Mouse (Mus musculus) kidney, adult 9 months (tissue): ENCODE measurements around the gene Jaml.

Experiments used
- DNase-seq: peaks from one replicate; pipeline ENCODE4 v3.0.0; 2022

The Jaml gene

DNA sequence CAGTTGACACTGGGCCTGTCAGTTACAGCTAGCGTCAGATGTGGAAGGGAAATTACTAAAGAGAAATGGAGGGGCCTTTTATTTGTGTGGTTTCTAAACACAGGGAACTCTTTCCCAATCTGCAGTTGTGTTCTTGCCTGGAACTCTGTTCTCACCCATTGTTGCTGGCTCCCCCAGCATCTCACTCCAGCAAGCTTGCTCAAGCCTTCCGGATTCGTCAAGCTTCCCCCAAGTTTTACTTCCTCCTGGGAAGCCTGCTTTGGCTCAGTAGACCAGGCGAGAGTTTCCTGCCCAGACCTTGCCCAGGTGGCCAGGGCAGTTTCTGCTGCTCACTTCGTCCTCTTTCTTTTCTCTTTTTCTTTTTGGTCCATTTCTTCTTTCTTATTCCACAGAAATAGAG, 5.6 kb downstream of the Jaml start:
- DNase-seq = no peak

DNA sequence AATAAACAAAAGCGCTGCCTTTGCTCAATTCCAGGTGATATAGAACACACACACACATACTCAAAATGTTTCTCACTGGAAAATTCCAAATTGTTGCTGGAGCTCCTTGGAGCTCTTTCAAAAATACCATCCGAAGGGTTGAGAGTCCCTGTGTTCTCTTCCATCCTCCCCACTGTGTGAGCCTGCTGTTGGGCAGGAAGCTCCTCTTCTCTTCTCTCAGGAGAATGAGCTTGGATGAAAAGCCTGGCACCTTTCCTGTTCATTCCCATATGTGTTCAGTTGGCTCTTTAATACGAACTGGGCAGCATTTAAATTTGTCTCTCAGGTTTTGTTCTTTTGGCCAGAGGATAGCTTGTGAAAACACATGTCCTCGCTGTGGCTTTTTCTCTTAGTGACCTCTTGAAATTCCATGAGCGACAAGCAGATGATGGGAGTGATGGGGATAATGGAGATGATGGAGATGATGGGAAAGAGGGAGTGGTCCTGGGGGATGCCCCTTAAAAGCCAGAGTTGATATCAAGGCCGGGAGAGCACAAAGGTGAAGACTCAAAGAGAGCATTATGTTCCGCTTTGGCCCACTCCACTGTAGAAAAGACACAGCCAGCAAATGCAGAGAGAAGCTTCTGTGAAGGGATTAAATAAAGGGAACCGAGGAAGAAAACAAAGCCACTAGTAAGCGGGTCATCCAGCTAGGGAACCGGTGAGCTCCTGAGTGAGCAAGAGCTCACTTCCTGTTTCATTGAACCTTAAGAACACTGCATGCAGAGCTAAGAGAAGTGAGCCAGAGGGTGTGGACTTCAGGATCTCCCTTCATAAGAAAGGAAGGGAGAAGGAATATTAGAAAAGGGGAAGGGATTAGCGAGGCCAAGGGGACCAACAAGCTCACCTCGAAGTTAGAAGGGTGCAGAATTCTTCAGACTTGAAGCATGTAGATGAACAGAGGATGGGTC, 7.0 kb downstream of the Jaml start:
- DNase-seq = no peak

DNA sequence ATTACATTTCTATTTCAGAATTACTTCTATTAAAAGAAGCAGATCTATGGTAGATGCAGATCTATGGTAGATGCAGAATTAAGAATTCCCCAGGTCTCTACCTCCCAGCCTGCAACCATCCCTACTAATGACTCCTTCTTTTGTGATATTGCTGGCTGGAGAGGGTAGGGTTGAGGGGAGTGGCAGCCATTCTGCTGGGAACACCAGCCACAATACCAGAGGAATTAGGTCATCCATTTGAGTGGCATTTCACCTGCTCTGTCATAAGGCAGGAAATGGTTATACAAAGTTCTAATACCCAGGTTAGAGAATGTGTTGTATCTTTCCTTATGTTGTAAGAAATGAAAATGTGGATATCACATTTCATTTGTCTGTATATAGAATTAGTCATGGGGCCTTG, 9.1 kb downstream of the Jaml start:
- DNase-seq = no peak

DNA sequence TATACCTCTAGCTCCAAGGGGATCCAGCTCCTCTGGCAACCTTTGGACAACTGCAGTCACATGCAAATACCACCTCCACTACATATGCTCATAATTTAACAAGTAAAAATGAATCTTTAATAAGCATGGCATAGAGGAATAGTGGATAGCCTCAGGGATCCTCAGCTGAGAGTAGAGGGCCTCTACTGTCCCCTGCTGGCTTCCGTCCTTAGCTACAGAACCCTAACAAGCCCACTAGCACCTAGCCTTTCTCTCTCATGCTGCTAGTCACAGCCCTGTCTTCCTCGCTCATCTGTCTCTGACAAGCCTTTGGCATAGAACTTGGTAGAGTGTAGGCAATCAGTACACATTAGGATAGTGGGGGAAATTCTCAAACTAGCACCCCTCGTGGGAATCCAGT, 11.8 kb downstream of the Jaml start:
- DNase-seq = no peak

DNA sequence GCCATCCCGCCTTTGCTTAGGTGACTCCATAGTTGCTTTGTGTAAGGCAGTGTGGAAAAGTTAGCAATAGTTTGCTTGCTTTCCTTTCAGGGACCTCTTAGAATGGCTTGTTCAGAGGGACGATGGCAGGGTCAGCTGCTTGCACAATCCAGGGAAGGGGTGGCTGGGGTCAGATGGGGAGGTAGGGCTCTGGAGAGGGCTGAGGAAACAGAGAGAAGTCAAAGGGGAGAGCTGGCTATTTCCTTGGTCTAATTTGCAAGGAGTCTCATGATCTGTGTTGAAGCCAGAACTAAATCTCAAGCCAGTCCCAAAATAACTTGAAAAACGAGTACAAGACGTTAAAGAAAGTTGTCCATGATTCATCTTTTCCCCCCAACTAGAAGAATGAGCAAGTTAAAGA, 13.7 kb downstream of the Jaml start:
- DNase-seq = peak; percentile 33

DNA sequence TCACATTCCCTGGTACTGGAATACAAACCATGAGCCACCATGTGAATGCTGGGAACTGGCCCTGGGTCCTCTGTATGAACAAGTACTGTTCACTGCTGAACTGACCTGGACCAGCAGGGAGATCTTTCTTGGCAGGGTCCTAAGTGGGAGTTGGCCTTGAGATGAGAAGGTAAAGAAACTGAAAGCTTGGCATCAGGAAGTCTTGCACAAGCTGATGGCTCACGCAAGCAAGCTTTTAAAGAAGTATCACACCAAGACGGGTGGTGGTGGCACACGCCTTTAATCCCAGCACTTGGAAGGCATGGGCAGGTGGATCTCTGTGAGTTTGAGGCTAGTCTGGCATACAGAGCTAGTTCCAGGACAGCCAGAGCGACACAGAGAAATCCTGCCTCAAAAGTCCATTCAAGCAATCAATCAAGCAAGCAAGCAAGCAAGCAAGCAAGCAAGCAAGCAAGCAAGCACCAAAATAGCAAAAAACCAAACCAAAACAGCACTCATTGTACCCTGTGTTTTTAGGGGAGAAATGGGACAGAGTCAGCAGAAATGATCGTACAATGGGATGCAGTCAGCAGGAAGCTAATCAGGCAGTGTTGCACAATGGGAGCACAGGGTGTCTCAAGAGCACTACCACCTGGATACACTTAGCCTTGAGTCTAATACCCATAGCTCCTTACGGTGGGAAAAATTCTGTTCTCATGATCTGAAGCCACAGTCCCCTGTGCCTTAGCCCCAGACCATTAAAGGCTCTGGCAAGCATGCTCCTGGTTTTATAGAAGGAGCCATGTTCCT, 16.4 kb downstream of the Jaml start:
- no peak for DNase-seq

DNA sequence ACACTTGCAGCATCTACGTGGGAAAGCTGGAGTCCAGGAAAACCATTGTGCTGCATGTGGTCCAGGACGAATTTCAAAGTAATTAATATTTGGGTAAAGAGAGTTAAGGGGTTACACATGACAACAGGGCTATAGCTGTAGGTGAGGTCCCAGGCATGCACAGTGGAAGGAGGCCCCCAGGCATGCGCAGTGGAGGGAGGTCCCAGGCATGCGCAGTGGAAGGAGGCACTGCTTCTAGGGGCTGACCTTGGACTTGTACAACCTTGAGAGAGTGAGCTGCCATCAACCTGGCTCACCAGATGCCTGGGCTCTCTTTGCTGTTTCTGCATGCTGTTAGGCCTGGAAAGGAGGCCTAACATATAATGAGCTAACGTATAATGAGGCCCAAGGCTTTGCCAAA, 18.9 kb downstream of the Jaml start:
- no peak for DNase-seq

DNA sequence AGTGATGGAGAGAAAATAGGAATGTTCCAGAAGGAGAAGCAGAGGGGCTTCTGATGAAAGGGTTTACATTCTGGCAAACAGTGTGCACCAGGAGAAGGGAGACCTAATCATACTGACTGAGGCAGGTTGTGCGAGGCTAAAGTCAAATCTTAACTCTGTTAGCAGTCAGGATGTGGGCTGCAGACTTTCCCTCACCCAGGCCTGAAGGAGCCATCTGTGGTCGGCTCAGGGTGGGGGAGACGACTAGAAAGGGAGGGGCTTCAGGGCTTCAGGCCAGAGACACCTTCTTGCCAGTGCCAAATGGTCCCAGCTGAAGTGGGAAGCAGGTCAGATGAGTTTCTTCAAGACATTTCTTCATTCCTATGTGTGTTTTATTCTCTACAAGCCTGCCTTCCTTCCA, 19.4 kb downstream of the Jaml start:
- DNase-seq = no peak

DNA sequence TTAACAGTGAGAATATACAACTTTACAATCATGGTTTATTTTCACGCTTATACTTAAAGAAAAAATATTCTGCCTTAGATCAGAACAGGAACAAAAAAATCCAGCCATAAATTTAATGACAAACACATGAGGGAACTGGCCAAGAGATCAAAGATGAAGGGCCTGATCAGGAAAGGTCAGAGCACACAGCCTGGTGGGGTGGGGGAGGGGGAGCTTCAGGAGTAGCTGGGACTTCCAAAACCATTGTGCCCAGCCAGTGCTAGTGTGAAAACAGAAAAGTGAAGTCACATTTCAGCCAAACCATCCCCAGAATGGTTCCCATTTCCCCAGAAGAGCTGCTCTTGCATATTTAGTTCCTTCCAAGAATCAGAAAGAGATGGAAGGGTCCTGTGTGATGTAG, 23.5 kb downstream of the Jaml start:
- no peak for DNase-seq

DNA sequence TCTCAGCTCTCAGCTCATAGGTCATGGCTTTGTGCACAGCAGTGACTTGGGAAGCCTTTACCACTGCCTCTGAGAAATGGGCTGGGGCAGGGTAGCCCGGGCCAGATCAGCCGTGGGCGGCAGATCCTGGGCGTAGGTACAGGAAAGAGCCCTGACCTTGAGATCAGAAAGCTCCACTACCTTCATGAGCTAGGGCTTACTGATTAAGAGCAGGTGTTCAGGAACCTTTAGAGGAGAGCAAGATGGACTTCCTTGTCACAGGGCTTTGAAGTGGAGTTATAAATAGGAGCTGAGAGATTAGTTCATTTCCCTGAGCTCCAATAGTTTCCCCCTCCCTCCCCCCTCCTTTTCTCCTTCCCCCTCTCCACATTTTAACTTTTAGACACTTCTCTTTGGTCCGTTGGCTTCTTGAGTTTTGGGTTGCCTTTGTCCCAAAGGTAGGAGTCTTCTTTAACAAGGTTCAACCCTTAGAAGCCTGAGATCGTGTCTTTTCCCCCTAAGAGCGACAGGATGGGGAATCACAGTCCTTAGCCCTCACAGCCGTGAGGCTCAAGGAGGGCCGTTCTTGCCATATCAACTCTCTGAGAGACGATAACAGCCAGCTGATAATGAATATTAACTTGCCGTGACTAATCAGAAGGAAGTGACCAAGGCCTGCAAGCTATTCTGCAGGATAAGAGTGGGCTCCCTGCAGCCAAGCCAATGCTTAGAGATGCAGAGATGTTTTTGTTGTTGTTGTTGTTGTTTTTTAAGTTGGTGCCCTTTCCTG, 24.4 kb downstream of the Jaml start:
- no peak for DNase-seq

DNA sequence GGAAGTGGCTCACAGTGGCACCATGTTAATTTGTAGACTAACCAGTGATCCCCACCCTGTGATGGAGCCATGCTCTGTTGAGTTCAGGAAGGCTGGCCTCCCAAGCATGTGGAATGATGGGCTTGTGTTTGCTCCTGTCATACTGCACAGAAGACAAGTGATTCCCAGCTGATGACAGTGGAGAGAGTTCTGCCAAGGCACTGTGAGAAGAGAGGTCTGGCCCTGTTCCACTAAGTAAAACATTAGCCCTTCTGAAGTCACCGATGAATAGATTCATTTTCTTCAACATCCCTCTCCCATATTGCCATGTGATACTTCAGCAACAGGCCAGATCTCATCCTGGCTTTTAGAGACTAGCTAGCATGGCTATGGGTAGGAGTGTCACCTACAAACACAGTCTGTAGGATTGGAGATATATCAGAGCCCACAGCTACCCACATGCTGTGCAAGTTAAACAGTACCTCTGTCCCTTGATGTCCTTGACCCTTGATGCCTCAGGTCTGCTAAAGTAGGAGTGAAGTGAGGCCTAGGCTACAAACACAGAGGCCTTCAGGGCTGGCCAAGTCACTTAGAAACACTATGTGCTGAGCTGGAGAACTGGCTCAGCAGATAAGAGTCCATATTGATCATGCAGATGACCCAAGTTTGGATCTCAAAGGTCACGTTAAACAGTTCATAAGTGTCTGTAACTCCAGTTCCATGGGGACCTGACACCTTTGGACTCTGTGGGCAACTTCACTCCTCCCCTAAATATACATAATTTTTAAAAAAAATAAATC, 26.8 kb downstream of the Jaml start:
- DNase-seq = peak; percentile 78

DNA sequence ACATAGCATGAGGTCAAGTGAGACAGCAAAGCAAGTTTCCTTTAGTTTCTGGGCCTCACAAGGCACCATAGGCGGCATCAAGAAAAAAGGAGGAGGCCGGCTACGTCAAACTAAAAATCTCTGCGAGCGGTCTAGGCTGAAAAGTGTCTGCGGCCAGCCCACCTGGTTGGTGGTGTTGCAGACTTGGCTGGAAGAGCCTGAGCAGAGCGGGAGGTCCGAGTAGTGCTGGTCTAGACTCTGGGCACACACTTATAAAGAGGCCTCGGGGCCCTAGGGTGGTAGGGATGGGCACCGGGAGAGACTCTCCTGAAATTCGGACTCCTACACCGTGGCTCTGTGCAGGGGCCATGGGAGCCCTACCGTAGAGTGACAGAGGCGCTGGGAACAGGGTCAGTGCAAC, 36.7 kb downstream of the Jaml start:
- no peak for DNase-seq

DNA sequence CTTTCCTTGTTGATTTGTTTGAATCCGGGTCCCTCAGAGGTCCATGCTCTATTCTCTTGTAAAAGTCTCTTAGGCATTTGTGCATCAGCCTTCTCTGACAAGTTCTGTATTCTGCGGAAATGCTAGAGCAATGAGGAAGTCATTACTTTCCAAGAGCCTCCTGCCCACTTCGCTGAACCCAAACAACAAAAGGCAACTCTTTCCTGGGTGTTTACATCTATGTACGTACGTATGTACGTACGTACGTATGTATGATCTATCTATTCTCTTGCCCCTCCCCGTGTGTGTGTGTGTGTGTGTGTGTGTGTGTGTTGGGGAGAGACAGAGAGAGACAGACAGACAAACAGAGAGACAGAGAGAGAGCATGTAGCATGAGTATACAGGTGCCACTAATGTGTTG, 37.8 kb downstream of the Jaml start:
- no peak for DNase-seq

DNA sequence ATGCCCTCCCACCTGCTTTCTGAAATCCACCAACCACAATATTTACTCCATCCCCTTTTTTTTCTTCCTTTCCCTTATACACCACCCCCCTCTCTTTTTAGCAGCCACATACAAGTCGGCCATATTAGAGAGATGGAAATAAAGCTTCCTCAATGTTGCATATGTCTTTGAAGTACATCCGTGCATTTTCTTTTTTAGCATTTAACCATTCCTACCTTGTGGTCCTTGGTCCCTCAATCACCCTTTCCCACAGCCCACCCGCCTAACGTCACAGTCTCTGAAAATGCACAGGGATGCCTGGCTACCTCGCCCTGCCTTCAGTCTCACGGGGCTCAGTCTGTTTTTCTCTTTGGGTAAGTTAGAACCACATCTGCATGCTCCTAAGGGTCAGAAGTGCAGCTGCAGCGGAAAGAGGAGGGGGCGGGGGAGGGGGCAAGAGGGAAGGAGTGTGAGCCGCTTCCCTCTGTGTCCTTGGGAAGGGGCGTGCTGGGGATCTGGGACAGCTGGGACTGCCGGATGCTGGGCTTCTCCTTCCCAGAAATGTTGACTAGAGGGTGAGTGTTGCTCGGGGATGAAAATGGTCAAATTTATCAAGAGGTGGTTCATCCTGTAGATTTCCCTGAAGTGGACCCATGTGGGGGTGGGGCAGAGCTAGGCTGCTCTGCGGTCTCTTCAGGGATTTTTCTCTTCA, 38.9 kb downstream of the Jaml start, which contains the start of gene Scn2b:
Scn2b (plus strand) TSS at position 42 of the 691 bp plus-strand sequence.
- no peak for DNase-seq

DNA sequence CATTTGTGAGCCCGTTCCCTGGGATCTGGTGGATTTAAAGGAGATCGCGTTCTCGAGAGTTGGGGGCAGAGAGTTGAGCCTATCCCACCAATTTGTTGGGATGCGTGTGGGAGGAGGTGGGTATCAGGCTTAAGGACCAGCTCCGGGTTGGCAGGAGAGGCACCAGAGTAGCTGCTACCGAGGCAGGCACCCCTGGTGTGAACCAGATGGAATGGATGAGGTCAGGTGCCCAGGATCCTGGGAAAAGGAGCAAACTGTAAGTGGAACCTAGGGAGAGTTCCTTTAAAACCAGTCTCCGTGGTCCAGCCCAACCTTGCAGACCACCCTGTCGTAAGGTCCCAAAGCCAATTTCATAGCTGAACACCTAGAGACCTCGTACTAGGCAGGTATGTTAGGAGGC, 39.6 kb downstream of the Jaml start:
- no peak for DNase-seq

DNA sequence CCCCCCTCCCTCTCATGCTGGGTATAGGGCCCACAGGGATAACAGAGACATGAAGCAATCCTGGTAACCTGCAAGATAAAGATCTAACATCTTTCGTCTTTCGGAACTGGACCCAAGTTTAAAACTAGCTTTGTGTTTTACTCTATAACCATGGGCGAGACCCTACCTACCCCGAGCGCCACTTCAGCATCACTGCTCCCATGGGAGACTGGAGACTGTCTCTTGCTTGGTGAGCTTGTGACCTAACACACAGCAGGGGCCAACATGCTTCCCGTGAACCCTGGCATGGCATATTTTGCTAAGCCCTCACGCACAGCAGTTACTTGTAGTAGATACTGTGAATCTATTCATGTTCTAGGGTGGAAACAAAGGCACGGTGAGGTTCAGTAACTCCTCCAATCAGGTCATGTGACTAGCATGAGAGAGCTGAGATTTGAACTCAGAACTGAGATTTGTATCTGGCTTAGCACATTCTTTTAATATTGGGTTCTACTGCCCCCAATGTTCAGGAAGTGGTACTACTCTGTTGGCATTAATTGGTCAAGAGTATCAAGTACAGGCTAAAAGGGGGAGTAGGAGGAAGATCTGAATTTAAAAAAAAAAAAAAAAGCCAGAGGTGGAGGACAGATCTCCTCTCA, 40.5 kb downstream of the Jaml start:
- no peak for DNase-seq

DNA sequence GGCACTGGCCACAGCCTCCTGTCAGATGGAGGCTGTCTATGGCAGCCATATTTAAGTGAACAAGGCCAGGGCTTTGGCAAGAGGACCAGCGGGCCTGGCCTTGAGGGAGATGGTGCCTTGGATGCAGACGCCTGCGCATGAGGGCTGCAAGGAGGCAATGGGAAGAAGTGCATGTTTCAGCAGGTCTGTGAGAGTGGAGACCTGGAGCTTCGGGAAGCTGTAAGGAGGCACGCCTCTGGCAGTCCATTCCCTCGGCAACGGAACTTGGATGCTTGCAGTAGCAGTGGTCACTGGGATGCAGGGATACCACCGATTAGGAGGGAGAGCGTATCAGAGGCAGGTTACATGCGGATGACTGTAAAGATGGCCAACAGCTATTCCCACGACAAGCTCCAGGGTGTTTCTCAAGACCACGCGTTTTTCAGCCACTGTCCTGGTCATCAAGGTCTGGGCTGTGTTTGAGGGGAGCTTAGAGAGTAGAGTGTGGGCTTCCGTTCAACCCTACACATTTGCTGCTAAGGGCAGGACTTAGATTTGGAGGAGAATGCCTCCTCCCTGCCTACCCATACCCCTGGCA, 41.1 kb downstream of the Jaml start:
- no peak for DNase-seq

DNA sequence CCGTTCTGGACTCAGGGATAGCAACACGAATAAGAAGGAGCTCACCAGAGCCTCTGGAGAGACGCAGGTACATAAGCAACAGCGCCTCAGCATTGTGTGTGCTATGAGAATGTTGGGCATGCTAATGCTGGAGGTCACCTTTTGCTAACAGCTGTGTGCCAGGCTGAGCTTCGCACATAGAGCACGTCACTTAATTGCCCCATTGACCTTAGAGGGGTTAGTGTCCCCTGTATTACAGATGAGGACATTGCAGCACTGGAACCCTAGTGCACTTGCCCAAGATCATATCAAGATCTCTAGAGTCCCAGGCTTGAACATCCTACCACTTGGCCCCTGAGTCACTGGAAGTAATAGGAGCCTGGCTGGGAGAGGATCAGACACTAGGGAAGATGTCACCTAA, 41.6 kb downstream of the Jaml start:
- no peak for DNase-seq

DNA sequence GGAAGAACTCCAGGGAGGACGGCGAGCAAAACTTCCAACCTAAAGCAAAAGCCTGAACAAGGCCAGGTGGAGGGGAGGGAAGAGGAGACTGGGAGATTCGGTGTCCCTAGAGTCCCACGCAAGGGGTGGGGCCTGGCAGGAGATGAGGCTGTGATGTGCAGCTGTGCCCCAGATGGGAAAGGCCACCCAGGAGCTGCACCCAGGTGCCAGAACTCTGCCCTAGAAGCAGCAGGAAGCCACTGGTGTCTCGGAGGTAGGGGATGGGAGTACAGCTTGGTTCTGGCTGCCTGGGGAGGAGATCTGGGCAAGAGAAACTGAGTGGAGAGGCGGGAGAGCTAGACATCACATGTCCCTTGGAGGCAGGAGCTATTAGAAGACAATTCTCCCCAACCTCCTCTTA, 42.0 kb downstream of the Jaml start:
- DNase-seq = no peak

DNA sequence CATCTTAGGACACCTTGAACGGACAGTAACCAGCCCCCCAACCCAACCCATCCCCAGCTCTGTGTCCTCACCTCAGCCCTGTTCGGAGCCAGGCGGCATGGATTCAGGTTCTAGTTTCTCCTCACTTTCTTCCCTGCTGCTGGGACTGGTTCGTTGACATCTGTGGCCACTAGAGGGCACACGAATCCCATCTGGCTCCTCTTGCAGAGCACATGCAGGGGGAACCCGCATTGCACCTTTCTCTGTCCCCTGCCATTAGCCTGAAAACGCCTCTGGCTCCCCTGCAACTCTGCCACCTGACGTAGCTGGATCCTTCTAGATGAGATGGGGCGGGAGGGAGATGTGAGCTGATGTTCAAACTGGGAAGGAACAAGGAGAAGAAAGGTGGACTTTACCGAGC, 42.8 kb downstream of the Jaml start:
- peak; percentile 79 for DNase-seq

DNA sequence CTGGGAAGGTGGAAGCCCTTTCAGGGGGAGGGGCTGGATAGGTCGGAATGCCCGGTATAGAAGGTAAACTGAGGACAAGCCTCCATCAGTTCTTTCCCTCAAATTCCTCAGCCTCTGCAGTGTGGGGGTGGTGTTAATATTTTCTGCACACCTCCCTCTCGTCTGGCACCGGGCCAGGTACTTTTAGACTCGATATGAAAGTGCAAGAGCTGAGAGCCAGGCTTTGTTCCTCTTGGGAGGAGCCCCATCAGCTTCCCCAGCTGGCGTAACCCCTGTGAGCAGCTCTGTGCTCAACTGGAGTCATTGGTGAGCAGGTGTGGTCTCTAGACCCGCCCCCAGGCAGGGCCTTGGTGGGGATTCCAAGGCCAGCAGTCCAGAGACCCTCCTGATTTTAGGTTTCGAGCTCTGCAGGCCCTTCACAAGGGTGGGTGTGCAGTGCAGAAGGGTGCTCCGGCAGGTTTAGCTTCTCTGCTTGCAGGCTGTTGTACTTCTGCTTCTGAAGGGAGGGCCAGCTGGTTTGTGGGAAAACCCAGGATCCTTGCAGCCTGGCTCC, 43.3 kb downstream of the Jaml start:
- DNase-seq = no peak
